Mouse (Mus musculus) left cerebral cortex, postnatal 25 days (tissue): ENCODE measurements around the gene Abraxas2. TPM values are rescaled to one million over a fixed set of nuclear protein-coding genes. Genes with fewer than 3 reads are reported as not detected.

ENCODE experiments used
- DNase-seq, 2 experiments: peaks; one replicate each; pipeline ENCODE4 v3.0.0; 2022; ENCODE audit warnings: low spot score in 2 of 2, mixed read lengths in 1 of 2
- intact Hi-C: fragments of 180-260 bp; cut with DNase I; formaldehyde crosslinking; loops from one replicate; pipeline ENCODE4 v1.15.1; 2025
- total RNA-seq, 2 experiments: library from RNA; stranded (reverse); gene quantifications; 2 replicates each; pipeline ENCODE4 v1.2.3; 2021

The Abraxas2 gene
- total RNA-seq = 10 to 100 TPM; 27.5 to 29.3 TPM

GRCm38 (mm10) chr7:132859042-132859958 lies at the start of gene Abraxas2:
Abraxas2 (plus strand) TSS chr7:132859225.
- intact Hi-C loops = loop anchor here (10.0 kb wide), 1 partner anchor 284 kb away; the partner anchor contains the start of gene Oat
- DNase-seq = peak; percentile 90 to 95

- no peak for DNase-seq
Observed at GRCm38 (mm10) chr7:132809721-132810120, 49.3 kb upstream of the Abraxas2 start.

GRCm38 (mm10) chr7:132810368-132810767 lies 48.7 kb upstream of the Abraxas2 start:
- intact Hi-C loops = loop anchor here (2.0 to 10.0 kb wide), 3 partner anchors 42 to 236 kb away; partner anchors contain the start of genes Eef1akmt2 and Oat
- peak in 1 of 2 experiments; percentile 84 for DNase-seq

More at GRCm38 (mm10) chr7:132809721-132810120, 49.3 kb upstream of the Abraxas2 start:
- intact Hi-C loops = loop anchor here (2.0 to 10.0 kb wide), 3 partner anchors 41 to 235 kb away; partner anchors contain the start of genes Eef1akmt2 and Oat

- intact Hi-C loops = loop anchor here (1.0 to 10.0 kb wide), 4 partner anchors 41 to 236 kb away; partner anchors contain the start of genes Eef1akmt2 and Oat
Observed at GRCm38 (mm10) chr7:132810879-132811278, 48.1 kb upstream of the Abraxas2 start.

GRCm38 (mm10) chr7:132811716-132812618 lies 47.1 kb upstream of the Abraxas2 start:
- intact Hi-C loops = loop anchor here (1.0 to 10.0 kb wide), 4 partner anchors 40 to 237 kb away; partner anchors contain the start of genes Eef1akmt2 and Oat
- peak in 1 of 2 experiments; percentile 52 for DNase-seq

More at GRCm38 (mm10) chr7:132810879-132811278, 48.1 kb upstream of the Abraxas2 start:
- DNase-seq = peak; percentile 87 to 96

DNA sequence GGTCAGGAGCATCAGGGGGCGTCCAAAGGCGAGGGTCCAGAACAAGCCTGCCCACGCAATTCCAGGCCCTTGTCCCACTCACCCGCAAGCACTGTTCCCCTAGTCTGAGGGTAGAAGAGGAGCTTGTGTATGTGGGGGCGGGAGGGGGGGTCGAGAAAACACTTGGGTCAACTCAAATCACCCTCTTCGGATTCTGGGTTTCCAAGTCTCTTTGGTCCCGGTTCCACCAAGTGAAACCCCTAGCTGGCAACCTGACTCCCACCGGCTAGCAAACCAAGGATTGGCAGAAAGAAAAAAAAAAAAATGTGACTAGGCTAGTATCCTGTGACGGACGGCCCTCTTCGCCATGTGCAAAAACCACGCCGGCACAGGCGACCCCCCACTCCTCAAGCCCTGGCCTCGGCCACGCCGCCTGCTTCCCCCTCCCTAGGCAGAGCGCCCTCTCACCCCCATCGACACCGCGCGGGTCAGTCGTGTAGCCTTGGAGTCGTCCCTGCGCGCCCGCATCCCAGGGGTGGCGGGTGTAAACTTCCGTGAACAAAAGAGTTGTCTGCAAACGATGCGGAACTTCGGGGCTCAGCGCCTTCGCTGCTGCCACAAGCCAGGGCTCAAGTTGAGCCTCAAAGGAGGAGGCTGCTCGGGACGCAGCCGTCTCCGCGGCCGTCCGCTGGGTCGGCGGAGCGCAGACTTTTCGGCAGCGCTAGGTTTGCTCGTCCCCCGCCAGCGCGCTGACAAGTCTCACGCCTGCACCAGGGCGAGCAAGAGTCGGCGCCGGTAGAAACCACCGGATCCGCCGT lies 46.2 kb upstream of the Abraxas2 start:
- peak in 1 of 2 experiments; percentile 55 for DNase-seq
- intact Hi-C loops = loop anchor here (5.0 to 10.0 kb wide), 2 partner anchors 39 to 238 kb away; partner anchors contain the start of genes Eef1akmt2 and Oat

GRCm38 (mm10) chr7:132813416-132814088 lies 45.5 kb upstream of the Abraxas2 start, which contains the start of gene Fam53b:
Fam53b (minus strand) TSS chr7:132813886.
- intact Hi-C loops = loop anchor here (5.0 to 10.0 kb wide), 2 partner anchors 39 to 239 kb away; partner anchors contain the start of genes Eef1akmt2 and Oat
- DNase-seq = peak; percentile 77 to 81

DNA sequence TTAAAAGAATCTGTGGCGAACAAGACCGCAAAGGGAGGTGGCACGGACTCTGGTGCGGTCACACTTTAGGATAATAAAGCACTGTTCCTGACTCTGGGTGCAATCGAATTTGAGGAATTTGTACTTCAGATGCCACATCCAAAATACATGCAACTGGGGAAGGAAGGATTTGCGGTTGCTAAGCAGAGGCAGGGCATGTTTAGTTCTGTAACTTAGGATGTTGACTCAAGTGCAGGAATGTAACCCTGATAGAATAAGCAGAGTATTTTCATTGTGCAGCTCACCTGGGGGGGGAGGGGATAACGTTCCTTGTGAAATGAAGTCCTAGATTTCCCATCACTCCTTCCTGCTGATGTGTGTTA lies 45.0 kb upstream of the Abraxas2 start:
- DNase-seq = no peak
- intact Hi-C loops = loop anchor here (5.0 to 10.0 kb wide), 2 partner anchors 38 to 239 kb away; partner anchors contain the start of genes Eef1akmt2 and Oat

- intact Hi-C loops = loop anchor here (10.0 kb wide), 1 partner anchor 240 kb away; the partner anchor contains the start of gene Oat
- no peak for DNase-seq
Observed at GRCm38 (mm10) chr7:132815081-132815480, 43.9 kb upstream of the Abraxas2 start.

- intact Hi-C loops = loop anchor here (10.0 kb wide), 1 partner anchor 242 kb away; the partner anchor contains the start of gene Oat
- no peak for DNase-seq
Observed at GRCm38 (mm10) chr7:132816528-132816927, 42.5 kb upstream of the Abraxas2 start.

- no peak for DNase-seq
- intact Hi-C loops = loop anchor here (10.0 kb wide), 1 partner anchor 242 kb away; the partner anchor contains the start of gene Oat
Observed at GRCm38 (mm10) chr7:132817056-132817455, 42.0 kb upstream of the Abraxas2 start.

GRCm38 (mm10) chr7:132820692-132821091 lies 38.3 kb upstream of the Abraxas2 start:
- no peak for DNase-seq
- intact Hi-C loops = no loop called here

GRCm38 (mm10) chr7:132823832-132824231 lies 35.2 kb upstream of the Abraxas2 start:
- no peak for DNase-seq
- intact Hi-C loops = no loop called here

GRCm38 (mm10) chr7:132824346-132825022 lies 34.5 kb upstream of the Abraxas2 start:
- peak in 1 of 2 experiments; percentile 68 for DNase-seq
- intact Hi-C loops = no loop called here

DNA sequence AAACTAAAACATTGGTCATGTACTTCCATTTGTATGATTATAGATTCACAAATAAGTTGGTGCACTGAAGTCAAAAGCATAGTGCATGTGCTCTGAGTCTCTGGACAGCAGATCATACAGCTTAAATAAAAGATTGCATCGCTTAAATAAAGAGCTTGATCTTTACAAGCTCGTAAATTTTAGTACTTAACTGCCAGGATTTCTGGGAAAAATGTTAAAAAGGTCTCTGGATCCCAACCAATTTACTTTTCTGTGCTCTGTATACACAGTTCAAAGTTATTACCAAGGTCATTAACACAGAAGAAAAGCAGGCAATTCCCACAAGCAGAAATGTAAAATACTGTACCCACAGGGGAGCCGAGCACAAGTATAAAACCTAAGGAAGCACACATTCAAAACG lies 28.1 kb upstream of the Abraxas2 start:
- intact Hi-C loops = no loop called here
- no peak for DNase-seq

- no peak for DNase-seq
- intact Hi-C loops = no loop called here
Observed at GRCm38 (mm10) chr7:132841287-132841686, 17.7 kb upstream of the Abraxas2 start.

GRCm38 (mm10) chr7:132842455-132842854 lies 16.6 kb upstream of the Abraxas2 start:
- DNase-seq = no peak

More at GRCm38 (mm10) chr7:132842455-132842854, 16.6 kb upstream of the Abraxas2 start:
- intact Hi-C loops = no loop called here
